Mouse (Mus musculus): ENCODE data around the gene Slco2a1. TPM values are rescaled to one million over a fixed set of nuclear protein-coding genes. Genes with fewer than 3 reads are reported as not detected.

Gene Slco2a1
- polyA plus RNA-seq, 1 experiment from 2014 or later: 5.6 TPM

- peaks cover 5% of the 10 kb centered on the region for H3K4me1 ChIP-seq
- H3K4me3 ChIP-seq (replicated peaks): no peak overlapping the region
- H3K9ac ChIP-seq: no peak overlapping the region
- 90% methylated on average over 9 of the region's 9 CpGs for WGBS
- no peaks in the 10 kb centered on the region for H3K36me3 ChIP-seq
- H3K27ac ChIP-seq: no peak overlapping the region
- ATAC-seq (replicated peaks; ENCODE audit: low FRiP score): no peak
- H3K9me3 ChIP-seq (replicated peaks): no peaks in the 10 kb centered on the region; the same call in 1 of the 2 replicates
- H3K4me2 ChIP-seq: no peak overlapping the region
- no peaks in the 10 kb centered on the region for H3K27me3 ChIP-seq
Measured at GRCm38 (mm10) chr9:102964644-102965043, 23.9 kb upstream of the Slco2a1 start.

- Histone ChIP-seq H3K36me3 (no peaks in the 10 kb centered on the region), H3K27ac (no peak overlapping the region), H3K9ac (no peak overlapping the region), H3K27me3 (0 out of 2 replicates have a peak, but pooled peaks cover 5% of the 10 kb centered on the region), H3K4me2 (no peak overlapping the region), H3K4me1 (peaks cover 2% of the 10 kb centered on the region; the same call in 1 of the 2 replicates), H3K4me3 (replicated peaks) (no peak overlapping the region), H3K9me3 (replicated peaks) (no peaks in the 10 kb centered on the region; the same call in 1 of the 2 replicates)
- WGBS: 84% methylated on average over 2 of the region's 2 CpGs
- no peak for ATAC-seq (replicated peaks; ENCODE audit: low FRiP score)
Measured at GRCm38 (mm10) chr9:102972393-102973050, 16.0 kb upstream of the Slco2a1 start.

DNA sequence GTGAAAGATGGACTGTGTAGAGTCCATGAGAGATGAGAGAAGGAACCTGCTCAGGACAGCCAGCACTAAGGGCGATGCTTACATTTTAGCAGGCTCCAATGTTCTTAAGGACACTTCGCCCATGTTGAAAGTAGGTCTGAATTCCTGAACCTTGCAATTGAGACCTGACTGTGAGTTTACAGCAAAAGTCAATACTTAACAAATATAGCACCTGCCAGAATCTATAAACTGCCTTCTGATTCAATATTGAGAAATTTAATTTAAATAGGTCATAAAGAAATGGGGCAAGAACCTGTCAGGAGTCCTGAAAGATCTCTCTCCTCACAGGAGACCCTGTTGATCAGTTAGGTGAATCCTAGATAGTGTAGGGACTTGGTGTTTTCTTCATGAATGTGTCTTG is 12.6 kb upstream of the Slco2a1 start:
- no peak overlapping the region for H3K9ac ChIP-seq
- peaks cover 7% of the 10 kb centered on the region; the same call in 1 of the 2 replicates for H3K27me3 ChIP-seq
- H3K36me3 ChIP-seq: no peaks in the 10 kb centered on the region
- no peak overlapping the region for H3K4me3 ChIP-seq (replicated peaks)
- ATAC-seq (replicated peaks; ENCODE audit: low FRiP score): no peak
- H3K4me1 ChIP-seq: peaks cover 26% of the 10 kb centered on the region
- H3K27ac ChIP-seq: no peak overlapping the region
- H3K4me2 ChIP-seq: no peak overlapping the region
- H3K9me3 ChIP-seq (replicated peaks): no peaks in the 10 kb centered on the region
- 90% methylated on average over 2 of the region's 2 CpGs for WGBS

GRCm38 (mm10) chr9:102977090-102977489 is 11.4 kb upstream of the Slco2a1 start:
- H3K4me1 ChIP-seq: peaks cover 26% of the 10 kb centered on the region
- H3K27ac ChIP-seq: no peak overlapping the region
- no peak overlapping the region for H3K4me3 ChIP-seq (replicated peaks)
- H3K9ac ChIP-seq: no peak overlapping the region
- H3K4me2 ChIP-seq: no peak overlapping the region
- H3K9me3 ChIP-seq (replicated peaks): no peaks in the 10 kb centered on the region
- no peaks in the 10 kb centered on the region for H3K36me3 ChIP-seq
- peaks cover 7% of the 10 kb centered on the region; the same call in 1 of the 2 replicates for H3K27me3 ChIP-seq
- no peak for ATAC-seq (replicated peaks; ENCODE audit: low FRiP score)
- 97% methylated on average over 1 of the region's 1 CpGs for WGBS

- H3K27me3 ChIP-seq: peaks cover 7% of the 10 kb centered on the region; the same call in 1 of the 2 replicates
- WGBS: 37% methylated on average over 9 of the region's 9 CpGs
- no peak overlapping the region for H3K9ac ChIP-seq
- no peaks in the 10 kb centered on the region for H3K9me3 ChIP-seq (replicated peaks)
- H3K27ac ChIP-seq: peak overlapping the region; percentile 34
- peaks cover 26% of the 10 kb centered on the region for H3K4me1 ChIP-seq
- H3K36me3 ChIP-seq: no peaks in the 10 kb centered on the region
- no peak overlapping the region for H3K4me2 ChIP-seq
- ATAC-seq (replicated peaks; ENCODE audit: low FRiP score): peak; percentile 65; the same call in 1 of the 2 replicates
- no peak overlapping the region for H3K4me3 ChIP-seq (replicated peaks)
Measured at GRCm38 (mm10) chr9:102977791-102978492, 10.6 kb upstream of the Slco2a1 start.

DNA sequence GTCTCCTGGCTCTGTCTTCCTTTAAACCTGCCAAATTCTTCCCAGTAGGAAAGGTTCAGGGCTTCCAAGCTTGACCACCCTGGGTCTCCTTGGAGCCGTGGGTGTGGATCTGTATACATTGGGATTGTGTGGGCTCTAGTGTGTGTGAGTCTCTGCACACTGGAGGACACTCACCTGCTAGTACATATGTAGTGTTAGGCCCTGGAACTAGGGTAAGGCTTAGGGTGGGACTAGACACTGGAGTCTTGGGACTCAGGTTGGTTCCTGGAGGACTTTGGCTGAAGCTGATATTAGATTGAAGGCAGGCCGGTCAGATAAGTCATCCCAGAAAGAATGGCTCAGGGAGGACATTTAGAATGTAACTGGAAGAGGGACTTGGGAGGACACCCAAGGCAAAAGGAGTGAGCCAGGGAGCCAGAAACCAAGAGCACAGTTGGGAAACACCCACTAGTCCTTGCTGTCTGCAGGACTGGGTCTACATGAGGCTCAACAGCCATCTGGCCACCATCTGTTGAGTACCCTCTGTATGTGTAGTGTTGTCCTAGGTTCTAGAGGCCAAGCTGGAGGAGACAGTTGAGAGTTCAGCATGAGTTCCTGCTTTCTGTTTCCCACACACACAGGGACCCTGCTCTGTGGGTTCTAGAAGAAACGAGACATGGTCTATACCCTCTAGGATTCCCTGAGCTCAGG is 9.4 kb upstream of the Slco2a1 start:
- Histone ChIP-seq H3K4me1 (peaks cover 26% of the 10 kb centered on the region), H3K4me3 (replicated peaks) (no peak overlapping the region), H3K27ac (no peak overlapping the region), H3K36me3 (no peaks in the 10 kb centered on the region), H3K9ac (no peak overlapping the region), H3K4me2 (no peak overlapping the region), H3K27me3 (peaks cover 7% of the 10 kb centered on the region; the same call in 1 of the 2 replicates), H3K9me3 (replicated peaks) (no peaks in the 10 kb centered on the region)
- no peak for ATAC-seq (replicated peaks; ENCODE audit: low FRiP score)
- WGBS: 95% methylated on average over 3 of the region's 3 CpGs

- 65% methylated on average over 10 of the region's 10 CpGs for WGBS
- peaks cover 7% of the 10 kb centered on the region; the same call in 1 of the 2 replicates for H3K27me3 ChIP-seq
- H3K9me3 ChIP-seq (replicated peaks): no peaks in the 10 kb centered on the region
- H3K4me1 ChIP-seq: peaks cover 26% of the 10 kb centered on the region
- H3K27ac ChIP-seq: no peak overlapping the region
- no peak overlapping the region for H3K4me2 ChIP-seq
- no peak overlapping the region for H3K4me3 ChIP-seq (replicated peaks)
- no peak overlapping the region for H3K9ac ChIP-seq
- no peaks in the 10 kb centered on the region for H3K36me3 ChIP-seq
- ATAC-seq (replicated peaks; ENCODE audit: low FRiP score): peak; percentile 35; the same call in 1 of the 2 replicates
Measured at GRCm38 (mm10) chr9:102979956-102980355, 8.6 kb upstream of the Slco2a1 start.

DNA sequence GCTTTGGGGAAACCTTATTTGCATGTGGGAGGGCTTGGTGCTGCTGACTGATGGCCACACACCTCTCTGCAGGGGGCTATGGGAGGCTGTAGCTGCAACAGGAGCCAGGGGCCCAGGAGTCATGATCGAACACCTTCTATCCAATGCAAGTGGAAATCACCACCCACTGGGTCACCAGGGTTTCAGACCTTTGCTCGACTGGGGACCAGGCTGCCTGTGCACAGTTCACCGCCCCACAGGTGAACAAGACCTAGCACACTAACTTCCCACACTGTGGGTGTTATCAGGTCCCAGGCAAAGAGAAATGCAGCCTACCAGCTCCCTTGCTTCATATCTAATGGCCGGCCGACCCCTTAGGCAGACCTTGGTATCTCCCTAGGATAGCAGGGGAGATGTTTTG is 8.1 kb upstream of the Slco2a1 start:
- Histone ChIP-seq H3K9me3 (replicated peaks) (no peaks in the 10 kb centered on the region), H3K4me3 (replicated peaks) (no peak overlapping the region), H3K27ac (no peak overlapping the region), H3K27me3 (peaks cover 6% of the 10 kb centered on the region; the same call in 1 of the 2 replicates), H3K36me3 (no peaks in the 10 kb centered on the region), H3K4me2 (no peak overlapping the region), H3K9ac (no peak overlapping the region), H3K4me1 (peaks cover 26% of the 10 kb centered on the region)
- no peak for ATAC-seq (replicated peaks; ENCODE audit: low FRiP score)
- 85% methylated on average over 5 of the region's 5 CpGs for WGBS

- 81% methylated on average over 2 of the region's 2 CpGs for WGBS
- Histone ChIP-seq H3K9me3 (replicated peaks) (no peaks in the 10 kb centered on the region), H3K36me3 (no peaks in the 10 kb centered on the region), H3K4me3 (replicated peaks) (no peak overlapping the region), H3K4me1 (peaks cover 26% of the 10 kb centered on the region), H3K9ac (no peak overlapping the region), H3K4me2 (no peak overlapping the region), H3K27ac (no peak overlapping the region), H3K27me3 (peaks cover 3% of the 10 kb centered on the region; the same call in 1 of the 2 replicates)
- no peak for ATAC-seq (replicated peaks; ENCODE audit: low FRiP score)
Measured at GRCm38 (mm10) chr9:102981791-102982190, 6.7 kb upstream of the Slco2a1 start.

DNA sequence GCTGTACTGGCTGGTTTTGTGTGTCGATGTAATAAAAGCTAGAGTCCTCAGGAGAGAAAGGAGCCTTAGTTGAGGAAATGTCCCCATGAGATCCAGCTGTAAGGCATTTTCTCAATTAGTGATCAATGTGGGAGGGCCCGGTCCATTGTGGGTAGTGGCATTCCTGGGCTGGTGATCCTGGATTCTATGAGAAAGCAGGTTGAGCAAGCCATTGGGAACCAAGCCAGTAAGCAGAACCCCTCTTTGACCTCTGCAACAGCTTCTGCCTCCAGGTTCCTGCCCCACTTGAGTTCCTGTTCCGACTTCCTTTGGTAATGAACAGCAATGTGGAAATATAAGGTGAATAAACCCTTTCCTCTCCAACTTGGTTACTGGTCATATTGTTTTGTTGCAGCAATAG is 6.1 kb upstream of the Slco2a1 start:
- Histone ChIP-seq H3K27ac (no peak overlapping the region), H3K4me2 (no peak overlapping the region), H3K27me3 (peaks cover 3% of the 10 kb centered on the region; the same call in 1 of the 2 replicates), H3K9me3 (replicated peaks) (no peaks in the 10 kb centered on the region), H3K36me3 (no peaks in the 10 kb centered on the region), H3K9ac (no peak overlapping the region), H3K4me3 (replicated peaks) (no peak overlapping the region), H3K4me1 (peaks cover 24% of the 10 kb centered on the region)
- ATAC-seq (replicated peaks; ENCODE audit: low FRiP score): no peak
- 69% methylated on average over 3 of the region's 3 CpGs for WGBS

DNA sequence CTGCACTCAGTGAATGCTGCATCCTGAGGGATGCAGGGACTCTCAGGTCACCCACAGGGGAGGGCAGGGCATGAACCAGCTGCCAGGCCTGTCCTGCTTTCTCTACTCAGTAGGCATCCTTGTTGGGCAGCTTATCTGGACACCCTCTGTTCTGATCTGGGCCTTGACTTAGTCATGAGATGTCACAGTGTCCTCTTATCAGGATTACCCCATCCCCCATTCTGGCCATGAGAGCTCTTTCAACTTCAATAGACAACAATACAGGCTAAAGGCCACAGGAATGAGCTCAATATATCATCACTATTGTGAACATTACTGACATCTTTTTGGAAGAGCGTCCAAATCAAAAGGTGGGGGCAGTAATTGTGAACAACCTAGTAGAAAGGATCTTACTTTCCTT is 3.4 kb upstream of the Slco2a1 start:
- H3K4me1 ChIP-seq: peaks cover 5% of the 10 kb centered on the region; the same call in 1 of the 2 replicates
- no peaks in the 10 kb centered on the region for H3K27me3 ChIP-seq
- no peak overlapping the region for H3K4me3 ChIP-seq (replicated peaks)
- no peak; the same call in 1 of the 2 replicates for ATAC-seq (replicated peaks; ENCODE audit: low FRiP score)
- no peaks in the 10 kb centered on the region for H3K36me3 ChIP-seq
- H3K9me3 ChIP-seq (replicated peaks): no peaks in the 10 kb centered on the region
- 79% methylated on average over 1 of the region's 1 CpGs for WGBS
- H3K27ac ChIP-seq: no peak overlapping the region
- H3K9ac ChIP-seq: no peak overlapping the region
- no peak overlapping the region for H3K4me2 ChIP-seq

DNA sequence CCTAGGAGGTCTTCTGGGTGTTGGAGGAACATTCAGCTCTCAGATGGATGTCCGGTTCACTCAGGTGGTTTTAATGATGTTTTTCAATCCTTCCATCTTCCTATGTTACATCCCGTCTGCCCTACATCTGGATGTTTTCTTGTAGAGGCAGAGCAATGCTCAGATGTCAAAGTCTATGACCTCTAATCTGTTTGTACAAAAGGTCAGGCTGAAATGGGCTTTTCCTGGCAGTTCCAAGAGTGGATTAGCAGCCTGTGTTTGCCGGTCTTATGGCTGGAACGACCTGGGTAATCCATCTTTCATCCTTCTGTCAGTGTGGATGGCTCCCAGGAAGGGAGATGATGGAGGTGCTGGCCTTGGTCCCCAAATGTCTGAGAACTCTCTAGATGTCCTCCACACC is 2.6 kb upstream of the Slco2a1 start:
- WGBS: 20% methylated on average over 4 of the region's 4 CpGs
- Histone ChIP-seq H3K27ac (no peak overlapping the region), H3K4me1 (no peaks in the 10 kb centered on the region), H3K9me3 (replicated peaks) (no peaks in the 10 kb centered on the region), H3K4me3 (replicated peaks) (no peak overlapping the region), H3K36me3 (no peaks in the 10 kb centered on the region), H3K4me2 (no peak overlapping the region), H3K9ac (no peak overlapping the region), H3K27me3 (no peaks in the 10 kb centered on the region; the same call in 1 of the 2 replicates)
- ATAC-seq (replicated peaks; ENCODE audit: low FRiP score): no peak
